Mouse (Mus musculus) c-Kit-positive CD71-positive TER-119-negative erythroid progenitor cells, embryonic 14.5 days (primary cell): ENCODE data around the gene Gm44790.
"Not testable (repeated sequence)": the region's sequence is repeated elsewhere in the genome, so short reads cannot be mapped to it uniquely, and the experiment has no call there.

ENCODE experiments used
- DNase-seq: peaks from one replicate; pipeline ENCODE4 v3.0.0-alpha.2; 2013; ENCODE audit warnings: low read depth

Gene Gm44790

DNA sequence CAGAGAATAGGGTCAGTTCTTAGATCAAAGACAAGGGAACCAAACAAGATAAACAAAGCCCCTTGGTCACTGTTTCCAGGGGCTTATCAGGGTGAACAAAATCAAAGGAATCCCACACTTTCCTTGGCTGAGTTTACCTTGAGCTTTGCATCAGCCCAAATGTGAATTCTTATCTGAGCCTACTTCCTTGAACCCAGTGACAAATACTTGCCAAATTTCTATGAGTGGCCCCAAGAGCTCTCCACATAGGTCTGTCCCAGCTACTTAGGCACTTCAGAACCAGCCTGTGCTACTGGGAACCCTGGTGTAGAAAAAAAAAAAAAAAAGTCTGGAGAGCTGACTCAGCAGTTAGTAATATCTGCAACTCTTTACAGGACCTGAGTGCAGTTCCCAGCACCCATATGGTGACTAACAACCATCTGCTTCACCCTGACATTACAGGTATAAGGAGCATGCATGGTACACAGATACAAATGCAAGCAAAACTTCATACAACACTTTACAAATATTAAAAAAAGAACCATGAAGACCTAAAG lies 48.3 kb downstream of the Gm44790 start:
- DNase-seq: no peak

DNA sequence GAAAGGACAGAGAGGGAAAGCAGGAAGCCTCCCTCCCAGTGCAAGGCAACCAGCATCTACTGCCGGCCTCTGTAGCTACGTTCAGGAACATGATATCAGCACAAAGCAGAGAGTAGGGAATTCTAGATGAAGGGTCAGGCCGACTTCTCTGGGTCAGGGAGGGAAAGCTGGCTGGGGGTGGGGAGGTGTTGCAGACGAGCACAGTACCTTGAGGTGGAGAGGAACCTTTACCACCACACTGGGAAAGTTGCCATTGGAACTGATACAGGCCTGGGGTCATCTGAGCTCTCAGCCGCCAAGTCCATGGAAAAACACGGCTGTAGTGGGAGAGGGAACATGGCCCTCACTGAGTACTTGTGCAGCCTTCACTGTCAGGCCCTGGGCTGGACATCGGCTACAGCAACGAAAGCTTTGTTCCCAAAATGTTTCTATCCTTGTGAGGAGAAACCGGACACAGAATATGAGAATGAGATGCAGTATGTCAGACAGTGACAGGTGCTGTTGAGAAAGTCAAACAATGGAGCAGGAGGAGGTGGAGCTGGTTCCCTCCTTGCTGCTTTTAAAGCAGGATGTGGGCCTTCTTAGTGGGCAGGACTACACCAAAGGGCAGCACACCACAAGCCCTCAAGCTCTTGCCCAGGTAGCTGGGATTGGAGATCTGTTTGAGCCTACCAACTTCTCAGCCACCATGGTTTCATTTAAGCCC lies 49.2 kb downstream of the Gm44790 start:
- no peak for DNase-seq

DNA sequence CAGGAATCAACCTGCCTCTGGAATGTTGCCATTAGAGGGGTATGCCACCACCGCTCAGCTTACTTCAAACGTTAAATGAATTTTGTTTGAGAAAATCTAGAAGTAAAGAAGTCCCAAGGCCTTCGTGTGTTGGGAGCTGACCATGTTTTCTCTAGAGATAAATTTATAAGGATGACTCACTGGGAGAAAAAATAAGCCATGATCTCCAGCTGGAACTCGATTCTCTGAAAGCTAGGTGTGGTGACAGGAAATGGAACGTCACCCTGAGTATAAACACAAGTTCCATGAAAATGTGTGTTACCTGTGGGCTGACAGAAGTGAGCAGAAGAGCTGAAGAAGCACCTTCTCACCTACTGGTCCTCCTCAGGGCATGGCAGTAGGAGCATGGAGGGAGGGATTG lies 50.5 kb downstream of the Gm44790 start:
- DNase-seq: no peak

DNA sequence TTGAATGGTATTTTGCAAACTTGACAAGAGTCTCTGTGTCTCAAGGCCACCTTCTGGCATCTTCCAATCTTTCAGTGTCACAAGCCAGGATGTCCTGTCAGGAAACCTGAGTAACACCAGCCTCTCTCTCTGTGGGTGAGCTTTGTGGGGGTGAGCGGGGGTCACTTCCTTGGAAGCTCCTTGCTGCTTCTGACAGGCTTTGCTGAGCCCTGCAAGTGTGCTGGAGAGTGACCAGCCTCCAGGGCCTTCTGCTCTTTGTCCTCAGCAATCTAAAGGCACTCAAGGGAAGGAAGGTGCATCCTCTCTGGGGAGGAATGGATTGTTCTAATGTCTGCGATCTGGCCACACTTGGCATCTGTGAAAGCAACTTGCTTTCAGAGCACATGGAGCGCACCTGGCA lies 52.9 kb downstream of the Gm44790 start:
- no peak for DNase-seq

DNA sequence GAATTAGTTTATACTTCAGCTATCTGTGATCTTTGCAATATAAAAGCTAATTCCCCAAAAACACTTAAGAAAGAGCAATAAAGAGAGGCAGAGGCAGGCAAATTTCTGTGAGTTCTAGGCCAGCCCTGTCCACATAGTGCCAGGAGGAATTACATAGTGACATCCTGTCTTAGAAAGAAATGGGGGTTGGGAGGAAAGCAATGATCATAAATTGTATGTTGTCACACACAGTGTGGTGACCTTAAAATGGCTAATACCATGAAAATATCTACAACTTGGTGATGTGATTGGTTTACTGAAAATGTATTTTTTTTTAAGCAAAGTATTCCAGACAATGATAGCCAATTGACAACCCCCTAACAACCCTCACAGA lies 53.3 kb downstream of the Gm44790 start:
- no peak for DNase-seq

DNA sequence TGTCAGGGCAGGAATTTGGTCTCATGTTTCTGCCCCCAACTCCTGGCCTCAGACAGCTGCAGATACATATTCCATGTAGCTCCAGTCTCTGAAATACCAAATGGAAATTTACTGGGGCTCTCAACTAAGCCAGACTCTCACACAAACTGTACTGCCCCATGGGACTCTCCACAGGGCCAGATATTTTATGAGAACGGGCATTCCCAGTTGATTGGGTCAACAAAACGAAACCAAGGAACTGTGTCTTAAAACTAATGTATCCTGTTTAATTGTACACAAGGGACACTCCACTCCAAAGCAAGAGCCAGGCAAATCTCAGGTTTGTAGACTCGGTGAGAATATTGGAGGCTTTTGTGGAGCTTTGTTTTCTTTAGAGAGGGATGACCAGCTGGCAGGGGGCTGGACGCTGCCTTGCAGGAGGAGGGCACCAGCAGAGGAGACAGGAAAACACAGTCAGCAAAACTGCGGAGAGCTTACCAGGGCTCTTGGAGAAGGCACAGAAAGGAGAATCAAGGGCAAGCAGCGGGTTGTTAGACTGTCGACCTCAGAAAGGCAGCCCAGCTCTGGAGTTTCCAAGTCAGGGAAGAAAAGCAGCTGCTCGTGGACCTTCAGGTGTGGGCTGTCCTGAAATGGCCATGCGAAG lies 53.9 kb downstream of the Gm44790 start:
- no peak for DNase-seq

DNA sequence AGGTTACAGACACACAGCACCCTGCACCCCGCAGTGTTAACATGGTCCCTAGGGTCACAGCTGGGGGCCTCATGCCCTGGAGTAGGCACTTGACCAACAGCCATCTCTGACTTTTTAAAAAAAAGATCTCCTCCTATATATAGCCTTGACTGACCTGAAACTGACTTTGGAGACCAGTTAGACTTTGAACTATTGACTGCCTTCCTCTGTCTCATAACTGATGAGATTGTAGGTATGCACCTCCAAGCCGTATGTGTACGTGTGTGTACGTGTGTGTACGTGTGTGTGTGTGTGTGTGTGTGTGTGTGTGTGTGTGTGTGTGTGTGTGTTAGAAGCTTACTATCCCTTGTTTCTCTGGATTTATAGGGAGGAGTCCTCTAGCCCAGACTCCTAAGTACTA lies 55.4 kb downstream of the Gm44790 start:
- DNase-seq: no peak

DNA sequence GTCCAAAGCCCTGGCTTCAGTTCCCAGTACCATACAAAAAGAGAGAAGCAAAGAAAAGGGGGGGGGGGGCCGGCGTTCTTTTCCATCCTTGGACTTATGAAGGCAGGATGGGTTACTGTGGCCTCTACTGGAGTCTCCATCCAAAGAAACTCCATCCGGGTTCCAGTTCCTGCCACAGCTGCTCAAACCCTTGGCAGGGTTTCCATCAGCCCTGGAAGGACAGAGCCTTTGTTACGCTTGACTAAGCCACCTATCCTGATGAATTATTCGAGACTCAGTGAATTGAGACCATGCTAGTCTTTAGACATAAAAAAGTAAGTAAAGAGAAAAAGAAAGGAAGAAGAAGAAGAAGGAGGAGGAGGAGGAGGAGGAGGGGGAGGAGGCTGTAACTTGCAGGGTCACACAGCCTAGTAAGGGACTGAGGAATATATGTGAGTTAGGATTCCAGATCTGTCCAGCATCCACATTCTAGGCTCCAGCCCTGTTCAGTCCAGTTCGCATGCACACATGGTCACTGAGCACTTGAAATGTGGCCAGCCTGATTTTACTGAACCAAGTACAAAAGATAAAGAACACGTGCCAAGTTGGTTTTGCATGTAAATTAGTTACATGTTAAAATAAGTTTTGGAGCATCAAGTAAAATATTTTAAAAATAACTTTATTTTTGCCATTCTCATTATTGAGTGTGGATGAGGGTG lies 59.6 kb downstream of the Gm44790 start:
- DNase-seq: no peak

DNA sequence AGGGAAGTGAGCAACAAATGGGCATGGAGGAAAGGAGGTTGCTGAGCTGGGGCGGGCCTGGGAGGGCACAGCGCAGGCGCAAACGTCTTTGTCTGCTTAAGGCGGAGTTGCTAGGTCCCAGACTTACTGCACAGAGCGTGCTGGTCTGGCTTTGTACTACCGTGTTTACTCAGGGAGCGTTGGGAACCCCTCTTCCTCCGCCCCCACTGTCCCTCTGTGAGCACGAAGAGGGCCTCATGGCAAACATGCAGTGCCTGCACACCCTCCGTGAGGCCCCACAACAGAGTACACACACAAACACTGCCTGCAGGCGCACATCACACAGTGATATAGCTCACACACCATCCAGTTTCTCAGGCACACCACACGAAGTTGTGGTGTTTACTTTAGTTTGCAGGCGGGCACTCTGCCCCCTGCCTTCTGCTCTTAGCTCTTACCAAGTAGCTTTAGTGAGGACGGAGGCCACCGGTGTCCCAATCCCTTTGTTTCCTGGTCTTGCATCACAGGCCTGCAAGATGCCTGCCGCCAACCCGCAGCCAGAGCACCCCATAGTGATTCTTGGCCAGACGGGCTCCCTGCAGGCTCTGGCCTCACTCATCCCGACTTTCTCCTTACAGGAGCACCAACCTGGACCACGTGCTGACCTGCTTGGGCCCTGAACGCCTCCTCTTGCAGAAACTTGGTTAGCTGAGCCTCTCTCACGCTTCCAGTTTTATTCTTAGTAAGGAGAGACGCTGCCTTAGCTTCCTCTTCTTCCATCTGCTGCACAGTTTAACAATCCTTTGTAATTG lies 61.1 kb downstream of the Gm44790 start:
- DNase-seq: peak; percentile 66

DNA sequence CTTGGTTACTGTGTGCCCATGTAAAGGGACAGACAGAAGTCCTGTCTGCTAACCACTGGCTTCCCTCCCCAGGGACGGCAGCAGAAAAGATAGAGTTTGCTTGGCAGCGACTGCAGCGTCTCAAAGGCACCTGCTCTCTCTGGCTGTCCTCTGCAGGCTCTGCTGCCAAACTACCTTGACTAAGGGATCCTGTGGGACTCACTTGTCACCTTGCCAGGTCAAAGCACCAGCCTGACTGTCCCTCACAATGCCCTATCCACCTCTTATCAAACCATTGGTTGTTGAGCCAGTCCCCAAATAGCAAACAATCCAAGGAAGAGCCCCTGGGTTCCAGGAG lies 61.7 kb downstream of the Gm44790 start:
- no peak for DNase-seq

DNA sequence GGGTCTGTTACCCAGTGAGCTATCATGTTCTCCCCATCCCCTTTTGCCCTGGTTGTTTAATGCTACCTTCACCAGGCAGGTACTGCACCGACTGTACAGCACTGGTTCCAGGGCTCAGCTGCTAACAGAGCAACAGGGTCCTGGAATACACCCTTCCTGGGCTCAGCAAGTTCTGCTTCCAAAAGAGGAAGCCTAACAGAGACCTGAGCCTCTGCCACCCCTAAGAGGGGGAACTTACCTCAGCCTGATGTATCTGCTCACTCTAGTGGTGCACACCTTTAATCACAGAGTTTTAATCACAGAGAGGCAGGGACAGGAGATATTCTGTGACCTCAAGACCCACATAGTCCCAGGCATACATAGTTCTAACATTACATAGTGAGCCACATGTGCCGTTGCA lies 63.5 kb downstream of the Gm44790 start:
- DNase-seq: no peak

DNA sequence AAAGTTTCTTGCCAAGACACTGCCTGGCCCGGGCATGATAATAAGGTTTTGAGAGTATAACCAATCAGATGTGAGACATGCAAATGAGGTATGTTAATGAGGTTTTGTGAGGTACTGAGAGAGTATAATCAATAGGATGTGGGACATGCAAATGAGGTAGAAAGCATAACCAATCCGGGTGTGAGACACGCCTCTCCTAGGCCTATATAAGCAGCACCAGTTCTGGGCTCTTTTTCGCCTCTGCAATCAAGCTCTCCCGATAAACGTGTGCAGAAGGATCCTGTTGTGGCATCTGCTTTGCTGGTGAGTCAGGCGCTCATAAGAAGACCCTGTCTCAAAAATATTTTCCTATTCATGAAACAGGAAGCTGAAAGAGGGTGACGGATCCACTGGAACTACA lies 64.0 kb downstream of the Gm44790 start:
- DNase-seq: not testable (repeated sequence)

DNA sequence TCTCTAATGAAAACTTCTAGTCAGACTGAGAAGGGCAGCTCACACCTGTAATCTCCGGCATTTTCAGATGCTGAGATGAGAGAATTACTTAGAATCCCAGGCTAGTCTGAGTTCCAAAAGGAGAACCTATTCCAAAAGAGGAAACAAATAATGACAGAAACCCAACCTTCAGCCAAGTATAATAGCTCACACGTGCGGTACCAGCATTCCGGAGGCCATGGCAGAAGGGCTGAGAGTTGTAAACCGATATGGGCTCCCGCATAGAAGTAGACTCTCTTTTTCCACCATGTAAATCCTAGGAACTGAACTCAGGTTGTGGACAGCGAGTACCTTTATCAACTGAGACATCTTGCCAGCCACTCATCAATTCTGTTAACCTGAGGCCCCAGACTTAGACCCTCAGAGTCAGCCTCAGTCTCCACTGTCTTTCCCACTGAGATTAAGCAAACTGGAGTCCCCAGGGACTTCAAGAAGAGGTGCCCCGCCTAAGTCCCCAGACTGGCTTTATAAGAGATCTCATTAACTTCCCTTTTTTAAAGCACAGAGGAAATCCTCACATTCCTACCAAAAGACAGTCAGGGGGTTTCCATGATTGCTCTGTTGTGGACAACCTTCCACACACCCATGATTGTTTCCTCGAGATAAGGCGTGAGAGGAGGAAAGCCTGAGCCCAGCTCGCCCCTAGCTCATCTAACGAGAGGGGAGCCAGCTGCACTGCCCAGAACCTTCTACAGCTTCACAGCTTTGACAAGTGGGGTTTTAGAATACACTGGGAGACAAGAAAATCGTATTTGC lies 67.2 kb downstream of the Gm44790 start:
- DNase-seq: no peak

DNA sequence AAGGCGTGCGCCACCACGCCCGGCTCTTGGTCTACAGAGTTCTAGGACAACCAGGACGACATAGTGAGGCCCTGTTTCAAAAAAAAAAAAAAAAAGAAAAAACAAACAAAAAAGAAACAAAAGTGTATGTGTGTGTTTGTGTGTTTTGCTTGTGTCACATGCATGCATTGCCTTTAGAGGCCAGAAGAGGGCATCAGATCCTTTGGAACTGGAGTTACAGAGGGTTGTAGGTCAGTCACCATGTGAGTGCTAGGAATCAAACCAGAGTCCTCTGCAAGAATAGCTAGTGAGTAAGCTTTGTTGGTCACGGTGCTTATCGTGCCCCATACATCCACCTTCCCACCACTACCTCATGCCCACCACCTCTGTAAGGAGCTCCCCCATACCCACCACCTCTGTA lies 68.3 kb downstream of the Gm44790 start:
- DNase-seq: no peak
